Mouse (Mus musculus): Measurements from ENCODE around the gene Fbxl15.

DNA sequence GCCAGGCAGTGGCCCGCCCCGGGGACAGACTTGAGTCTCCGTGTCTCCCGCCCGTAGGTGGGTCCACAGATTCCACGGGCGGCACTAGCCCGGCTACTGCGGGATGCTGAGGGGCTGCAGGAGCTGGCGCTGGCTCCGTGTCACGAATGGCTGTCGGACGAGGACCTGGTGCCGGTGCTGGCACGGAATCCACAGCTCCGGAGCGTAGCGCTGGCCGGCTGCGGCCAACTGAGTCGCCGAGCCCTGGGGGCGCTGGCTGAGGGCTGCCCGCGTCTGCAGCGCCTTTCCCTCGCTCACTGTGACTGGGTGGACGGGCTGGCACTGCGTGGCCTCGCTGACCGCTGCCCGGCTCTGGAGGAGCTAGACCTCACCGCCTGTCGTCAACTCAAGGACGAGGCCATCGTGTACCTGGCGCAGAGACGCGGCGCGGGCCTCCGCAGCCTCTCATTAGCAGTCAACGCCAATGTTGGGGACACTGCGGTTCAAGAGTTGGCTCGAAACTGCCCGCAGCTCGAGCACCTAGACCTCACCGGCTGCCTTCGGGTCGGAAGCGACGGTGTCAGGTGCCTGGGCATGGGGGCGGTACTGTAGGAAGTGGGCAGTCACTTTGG is 1.2 kb downstream of the Fbxl15 start:
- TF ChIP-seq POLR2A (IDR thresholded peaks at IDR 0.05; ENCODE audit: extremely low read depth, insufficient read depth, low read length) (no peak), CTCF (IDR thresholded peaks at IDR 0.05; ENCODE audit: extremely low read depth, insufficient read depth, low read length) (no peak)

All from cortical plate, adult 2 months (tissue).